Mouse (Mus musculus) forebrain, embryonic 14.5 days (tissue): ENCODE measurements around the gene Pard3b. TPM values are rescaled to one million over a fixed set of nuclear protein-coding genes. Genes with fewer than 3 reads are reported as not detected.

Experiments used
- ATAC-seq: fragments of 200-750 bp; cut with Nextera tagmentation; 2 replicates; pipeline ENCODE4 v1.8.0; 2017; ENCODE audit warnings: mild to moderate bottlenecking, moderate library complexity
- DNase-seq: peaks from one replicate; pipeline ENCODE4 v3.0.0-alpha.2; 2015; ENCODE audit warnings: low spot score
- H3K27ac ChIP-seq: fragments of 300-500 bp; sonication (generic); 2 replicates; pipeline ENCODE4 v1.5.1; 2014; ENCODE audit warnings: low read depth, mild to moderate bottlenecking, control low read depth, low read length, moderate library complexity
- H3K27me3 ChIP-seq: fragments of 300-500 bp; sonication (generic); replicated peaks from 2 replicates; pipeline ENCODE4 v1.6.1; 2014; ENCODE audit warnings: low read length, control low read depth, mixed read lengths; ENCODE audit not compliant: control insufficient read depth, insufficient read depth
- H3K36me3 ChIP-seq: fragments of 300-500 bp; sonication (generic); 2 replicates; pipeline ENCODE4 v1.6.1; 2014; ENCODE audit warnings: low read length, control low read depth; ENCODE audit not compliant: control insufficient read depth, insufficient read depth
- H3K4me1 ChIP-seq: fragments of 300-500 bp; sonication (generic); 2 replicates; pipeline ENCODE4 v1.6.1; 2014; ENCODE audit warnings: antibody characterized with exemption, low read length, control low read depth; ENCODE audit not compliant: control insufficient read depth, insufficient read depth
- H3K4me2 ChIP-seq: fragments of 300-500 bp; sonication (generic); 2 replicates; pipeline ENCODE4 v1.6.1; 2014; ENCODE audit warnings: mild to moderate bottlenecking, control low read depth, low read length
- H3K4me3 ChIP-seq: fragments of 300-500 bp; sonication (generic); 2 replicates; pipeline ENCODE4 v1.5.1; 2014; ENCODE audit warnings: low read depth, low read length, control low read depth
- H3K9ac ChIP-seq: fragments of 300-500 bp; sonication (generic); 2 replicates; pipeline ENCODE4 v1.6.1; 2014; ENCODE audit warnings: mild to moderate bottlenecking, low read length, control low read depth, moderate library complexity
- H3K9me3 ChIP-seq: fragments of 300-500 bp; sonication (generic); replicated peaks from 2 replicates; pipeline ENCODE4 v1.6.1; 2016; ENCODE audit warnings: low read length, control low read depth, mixed read lengths; ENCODE audit not compliant: control insufficient read depth
- WGBS: fragments of 180-500 bp; shearing (Covaris S2); extraction: QIAGEN DNeasy Blood & Tissue Kit; methylation state at CpG from one replicate; pipeline ENCODE4 v1.1.7; 2014; 5-methylcytosine and 5-hydroxymethylcytosine counted together
- polyA plus RNA-seq: library from polyadenylated mRNA; unstranded; fragments of >200 nt; fragmentation: Nextera tagmentation; extraction: Ambion mirVana; gene quantifications from 2 replicates; pipeline ENCODE4 v1.2.1, GENCODE M21; 2014

Gene Pard3b
- polyA plus RNA-seq, 1 experiment from 2014 or later, result 4.3 TPM

DNA sequence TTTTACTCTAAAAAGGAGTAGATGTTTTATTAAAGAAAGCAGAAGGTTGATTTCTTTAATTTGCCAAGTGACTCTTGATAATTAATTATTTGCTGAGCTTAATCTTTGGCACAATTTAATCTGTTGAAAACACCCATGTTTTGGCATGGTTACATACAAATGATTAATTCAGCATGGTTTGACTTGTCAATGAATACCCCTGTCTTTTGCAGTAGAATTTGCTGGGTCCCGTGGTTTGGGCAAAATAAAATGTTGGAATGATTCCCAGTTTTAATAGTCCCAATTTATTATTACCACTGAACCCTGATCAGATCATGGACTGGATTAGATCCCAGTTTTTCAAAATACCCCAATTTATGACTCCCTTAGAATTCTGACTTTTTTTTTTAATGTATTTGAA is 808.2 kb downstream of the Pard3b start:
- H3K9me3 ChIP-seq, result no peaks in the 10 kb centered on the region
- no peaks in the 10 kb centered on the region for H3K27me3 ChIP-seq

GRCm38 (mm10) chr1:62449193-62449875 is 810.7 kb downstream of the Pard3b start:
- no peak overlapping the region for H3K9ac ChIP-seq
- DNase-seq (peak; percentile 75), ATAC-seq (peak; percentile 48; the same call in 1 of the 2 replicates)
- no peaks in the 10 kb centered on the region for H3K4me1 ChIP-seq
- no peak overlapping the region for H3K4me2 ChIP-seq
- 61% methylated on average over 7 of the region's 7 CpGs for WGBS
- no peak overlapping the region for H3K4me3 ChIP-seq
- H3K27me3 ChIP-seq, result no peaks in the 10 kb centered on the region
- no peak overlapping the region for H3K27ac ChIP-seq
- H3K9me3 ChIP-seq, result no peaks in the 10 kb centered on the region
- no peaks in the 10 kb centered on the region for H3K36me3 ChIP-seq

More for the DNA sequence above, 808.2 kb downstream of the Pard3b start:
- H3K36me3 ChIP-seq, result no peaks in the 10 kb centered on the region
- H3K9ac ChIP-seq, result no peak overlapping the region
- H3K4me3 ChIP-seq, result no peak overlapping the region
- no peaks in the 10 kb centered on the region for H3K4me1 ChIP-seq
- peak; percentile 63 for DNase-seq
- no peak overlapping the region for H3K27ac ChIP-seq
- no peak overlapping the region for H3K4me2 ChIP-seq
- 30% methylated on average over 1 of the region's 1 CpGs for WGBS
- no peak for ATAC-seq

- no peak overlapping the region for H3K9ac ChIP-seq
- no peak overlapping the region for H3K4me2 ChIP-seq
- H3K27ac ChIP-seq, result no peak overlapping the region
- DNase-seq (no peak), ATAC-seq (no peak)
- no peaks in the 10 kb centered on the region for H3K27me3 ChIP-seq
- H3K9me3 ChIP-seq, result no peaks in the 10 kb centered on the region
- H3K4me3 ChIP-seq, result no peak overlapping the region
- H3K4me1 ChIP-seq, result peaks cover 6% of the 10 kb centered on the region
- WGBS, result 36% methylated on average over 8 of the region's 8 CpGs
- no peaks in the 10 kb centered on the region for H3K36me3 ChIP-seq
Measured at GRCm38 (mm10) chr1:62465536-62465935, 826.9 kb downstream of the Pard3b start.

DNA sequence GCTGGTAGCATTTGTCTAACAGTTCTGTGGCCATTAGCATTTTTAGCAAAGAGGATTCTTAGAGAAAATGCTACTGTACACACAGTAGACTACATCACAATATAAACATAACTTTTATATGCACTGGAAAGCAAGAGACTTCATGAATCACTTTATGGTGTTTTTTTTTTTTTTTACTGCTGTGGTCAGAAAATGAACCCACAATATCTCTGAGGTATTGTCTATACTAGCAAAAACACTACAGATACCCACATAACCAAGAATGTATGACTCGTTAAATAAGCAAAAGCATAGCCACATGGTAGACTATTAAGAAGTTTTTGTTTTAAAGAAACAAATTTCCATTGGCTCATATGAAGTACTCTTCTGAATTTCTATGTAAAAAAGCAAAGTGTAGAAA is 827.9 kb downstream of the Pard3b start:
- no peak overlapping the region for H3K4me2 ChIP-seq
- ATAC-seq, result no peak
- H3K9ac ChIP-seq, result no peak overlapping the region
- no peaks in the 10 kb centered on the region for H3K36me3 ChIP-seq
- H3K9me3 ChIP-seq, result no peaks in the 10 kb centered on the region
- no peaks in the 10 kb centered on the region for H3K27me3 ChIP-seq
- 90% methylated on average over 1 of the region's 1 CpGs for WGBS
- H3K4me1 ChIP-seq, result peaks cover 6% of the 10 kb centered on the region
- H3K4me3 ChIP-seq, result no peak overlapping the region
- no peak for DNase-seq
- H3K27ac ChIP-seq, result no peak overlapping the region

DNA sequence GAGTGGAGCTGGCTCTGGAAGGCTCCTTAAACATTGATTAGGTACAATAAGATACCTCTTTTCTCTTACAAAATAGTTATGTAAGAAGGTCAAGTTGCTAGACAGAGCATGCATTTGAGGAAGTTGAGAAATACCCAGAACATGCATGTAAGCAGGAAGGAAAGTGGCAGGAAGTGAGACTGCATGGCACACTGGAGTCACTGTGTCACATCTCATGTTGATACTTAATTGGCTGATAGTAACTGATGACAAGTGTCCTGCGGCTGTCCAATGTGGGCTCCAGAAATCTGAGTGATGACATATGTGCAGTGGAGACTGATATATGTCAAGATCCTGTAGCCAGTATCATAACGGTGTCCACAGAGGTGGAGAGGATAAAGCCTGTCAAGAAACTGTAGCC is 844.4 kb downstream of the Pard3b start:
- DNase-seq, result no peak
- WGBS, result 91% methylated on average over 2 of the region's 2 CpGs

DNA sequence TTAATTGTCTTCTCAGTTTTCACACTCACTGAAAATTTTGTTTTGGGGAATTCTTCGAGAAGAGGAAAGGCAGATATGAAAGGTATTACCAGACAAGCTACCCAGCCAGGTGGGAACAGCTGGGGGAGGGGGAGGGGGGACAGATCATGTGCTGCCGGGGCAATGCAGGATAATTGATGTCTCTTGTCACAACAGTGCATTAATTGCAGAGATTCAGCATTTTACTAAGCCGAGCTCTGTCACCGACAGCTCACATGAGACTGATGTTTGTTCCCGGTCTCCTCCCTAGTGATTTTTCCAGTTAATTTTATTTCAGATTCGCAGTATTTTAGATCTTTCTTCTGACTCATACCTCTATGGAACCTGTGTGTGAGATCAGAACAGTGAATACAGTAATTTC is 850.2 kb downstream of the Pard3b start:
- Histone ChIP-seq H3K27me3 (no peaks in the 10 kb centered on the region), H3K4me2 (no peak overlapping the region), H3K4me1 (peaks cover 3% of the 10 kb centered on the region), H3K9ac (no peak overlapping the region), H3K36me3 (no peaks in the 10 kb centered on the region), H3K27ac (no peak overlapping the region), H3K9me3 (no peaks in the 10 kb centered on the region; the same call in 1 of the 2 replicates), H3K4me3 (no peak overlapping the region)
- 30% methylated on average over 6 of the region's 6 CpGs for WGBS
- DNase-seq (peak; percentile 61), ATAC-seq (peak; percentile 61; the same call in 1 of the 2 replicates)

More for the DNA sequence above, 844.4 kb downstream of the Pard3b start:
- Histone ChIP-seq H3K9me3 (no peaks in the 10 kb centered on the region), H3K36me3 (no peaks in the 10 kb centered on the region), H3K4me3 (no peak overlapping the region), H3K27me3 (no peaks in the 10 kb centered on the region), H3K27ac (no peak overlapping the region), H3K9ac (no peak overlapping the region), H3K4me1 (no peaks in the 10 kb centered on the region; the same call in 1 of the 2 replicates), H3K4me2 (no peak overlapping the region)
- ATAC-seq, result no peak

- DNase-seq (no peak), ATAC-seq (no peak)
- Histone ChIP-seq H3K4me2 (no peak overlapping the region), H3K27ac (no peak overlapping the region), H3K36me3 (no peaks in the 10 kb centered on the region), H3K9ac (no peak overlapping the region), H3K4me1 (no peaks in the 10 kb centered on the region), H3K27me3 (no peaks in the 10 kb centered on the region), H3K4me3 (no peak overlapping the region), H3K9me3 (no peaks in the 10 kb centered on the region; the same call in 1 of the 2 replicates)
- 79% methylated on average over 5 of the region's 5 CpGs for WGBS
Measured at GRCm38 (mm10) chr1:62499146-62499545, 860.5 kb downstream of the Pard3b start.

DNA sequence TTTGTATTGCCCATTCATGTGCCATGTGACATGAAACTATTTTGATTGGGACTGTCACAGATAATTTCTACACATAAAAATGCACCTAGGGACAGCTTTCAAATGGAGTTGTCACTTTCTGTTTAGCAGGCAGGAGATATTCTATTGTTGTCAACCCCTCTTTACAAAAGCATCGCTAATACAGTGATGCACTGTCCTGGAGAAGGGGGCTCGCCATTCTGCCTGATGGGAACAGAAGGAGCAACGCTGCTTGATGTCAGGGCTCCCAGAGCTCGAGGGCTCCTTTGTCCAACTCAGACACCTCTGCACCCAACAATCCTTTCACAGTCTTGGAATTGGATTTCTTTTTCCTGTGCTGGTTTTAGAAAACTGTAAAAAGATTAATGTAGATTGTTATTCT is 871.9 kb downstream of the Pard3b start:
- H3K9me3 ChIP-seq, result no peaks in the 10 kb centered on the region
- no peak for DNase-seq
- no peak overlapping the region for H3K9ac ChIP-seq
- no peak overlapping the region for H3K4me2 ChIP-seq
- H3K36me3 ChIP-seq, result no peaks in the 10 kb centered on the region
- H3K27ac ChIP-seq, result no peak overlapping the region
- ATAC-seq, result no peak
- no peak overlapping the region for H3K4me3 ChIP-seq
- no peaks in the 10 kb centered on the region for H3K4me1 ChIP-seq
- WGBS, result 72% methylated on average over 4 of the region's 4 CpGs
- H3K27me3 ChIP-seq, result no peaks in the 10 kb centered on the region

GRCm38 (mm10) chr1:62511681-62512080 is 873.1 kb downstream of the Pard3b start:
- no peak overlapping the region for H3K4me3 ChIP-seq
- DNase-seq (no peak), ATAC-seq (no peak)
- no peaks in the 10 kb centered on the region for H3K4me1 ChIP-seq
- H3K36me3 ChIP-seq, result no peaks in the 10 kb centered on the region
- H3K4me2 ChIP-seq, result no peak overlapping the region
- no peak overlapping the region for H3K27ac ChIP-seq
- no peaks in the 10 kb centered on the region for H3K27me3 ChIP-seq
- no peaks in the 10 kb centered on the region for H3K9me3 ChIP-seq
- no peak overlapping the region for H3K9ac ChIP-seq
- WGBS, result 85% methylated on average over 3 of the region's 3 CpGs
